Mouse (Mus musculus) ES-Bruce4 (cell line): ENCODE data around the gene Nlrp1b.

Source experiments
- EP300 ChIP-seq: IDR thresholded peaks from 2 replicates; pipeline ENCODE4 v1.6.1; 2011; ENCODE audit warnings: low read depth, low read length; ENCODE audit not compliant: insufficient read depth
- POLR2A ChIP-seq: IDR thresholded peaks from one replicate; pipeline ENCODE4 v1.8.1; 2011; ENCODE audit warnings: low read length; ENCODE audit not compliant: insufficient read depth

GRCm38 (mm10) chr11:71251333-71251732 is 20.8 kb upstream of the Nlrp1b start:
- no peak for TF ChIP-seq POLR2A
- TF ChIP-seq EP300 = no peak
